Mouse (Mus musculus): ENCODE results near the gene D6Ertd527e.
A peak's percentile ranks its signal among the peaks of the same experiment; 100 is the strongest.

D6Ertd527e gene

GRCm38 (mm10) chr6:87151427-87151826 is 46.9 kb downstream of the D6Ertd527e start:
- DNase-seq (ENCODE audit: low read depth): no peak

GRCm38 (mm10) chr6:87152461-87153230 is 48.1 kb downstream of the D6Ertd527e start:
- DNase-seq (ENCODE audit: low read depth): peak; percentile 79

GRCm38 (mm10) chr6:87153231-87153580 is 48.7 kb downstream of the D6Ertd527e start:
- DNase-seq (ENCODE audit: low read depth): no peak

GRCm38 (mm10) chr6:87153836-87154235 is 49.3 kb downstream of the D6Ertd527e start:
- peak; percentile 4 for DNase-seq (ENCODE audit: low read depth)

GRCm38 (mm10) chr6:87158062-87158623 is 53.6 kb downstream of the D6Ertd527e start:
- no peak for DNase-seq (ENCODE audit: low read depth)

GRCm38 (mm10) chr6:87160196-87160595 is 55.6 kb downstream of the D6Ertd527e start:
- no peak for DNase-seq (ENCODE audit: low read depth)

- no peak for DNase-seq (ENCODE audit: low read depth)
Observed at GRCm38 (mm10) chr6:87161391-87162263, 57.1 kb downstream of the D6Ertd527e start.

All from induced T-regulatory cell, adult 2 months (primary cell).